Mouse (Mus musculus) cortical plate, adult 2 months (tissue): ENCODE data around the gene Nnat. TPM values are rescaled to one million over a fixed set of nuclear protein-coding genes. Genes with fewer than 3 reads are reported as not detected.
A peak's percentile ranks its signal among the peaks of the same experiment; 100 is the strongest.

Source experiments
- H3K27ac ChIP-seq: fragments of 200-500 bp; 2 replicates; pipeline ENCODE4 v1.5.1; 2012; ENCODE audit warnings: low read length, control low read depth, inconsistent platforms; ENCODE audit not compliant: insufficient read depth
- H3K4me1 ChIP-seq: fragments of 200-500 bp; 2 replicates; pipeline ENCODE4 v1.6.1; 2011; ENCODE audit warnings: low read length; ENCODE audit not compliant: control insufficient read depth, insufficient read depth
- H3K4me3 ChIP-seq: fragments of 200-500 bp; 2 replicates; pipeline ENCODE4 v1.5.1; 2011; ENCODE audit warnings: mild to moderate bottlenecking, low read length, control low read depth; ENCODE audit not compliant: insufficient read depth
- CTCF ChIP-seq: fragments of 200-500 bp; IDR thresholded peaks from 2 replicates; pipeline ENCODE4 v1.5.1; 2011; ENCODE audit warnings: mild to moderate bottlenecking, control low read depth, low read length; ENCODE audit not compliant: insufficient read depth; ENCODE audit errors: extremely low read depth
- POLR2A ChIP-seq: fragments of 200-500 bp; IDR thresholded peaks from 2 replicates; pipeline ENCODE4 v1.6.1; 2011; ENCODE audit warnings: mild to moderate bottlenecking, low read length, control low read depth; ENCODE audit not compliant: insufficient read depth; ENCODE audit errors: extremely low read depth
- polyA plus RNA-seq: library from polyadenylated mRNA; depleted of rRNA; stranded (reverse); fragments of >200 nt; gene quantifications from 2 replicates; pipeline ENCODE4 v1.2.3, GENCODE M21; 2012; rRNA removed

Gene Nnat
- polyA plus RNA-seq, 1 experiment = 257 TPM

DNA sequence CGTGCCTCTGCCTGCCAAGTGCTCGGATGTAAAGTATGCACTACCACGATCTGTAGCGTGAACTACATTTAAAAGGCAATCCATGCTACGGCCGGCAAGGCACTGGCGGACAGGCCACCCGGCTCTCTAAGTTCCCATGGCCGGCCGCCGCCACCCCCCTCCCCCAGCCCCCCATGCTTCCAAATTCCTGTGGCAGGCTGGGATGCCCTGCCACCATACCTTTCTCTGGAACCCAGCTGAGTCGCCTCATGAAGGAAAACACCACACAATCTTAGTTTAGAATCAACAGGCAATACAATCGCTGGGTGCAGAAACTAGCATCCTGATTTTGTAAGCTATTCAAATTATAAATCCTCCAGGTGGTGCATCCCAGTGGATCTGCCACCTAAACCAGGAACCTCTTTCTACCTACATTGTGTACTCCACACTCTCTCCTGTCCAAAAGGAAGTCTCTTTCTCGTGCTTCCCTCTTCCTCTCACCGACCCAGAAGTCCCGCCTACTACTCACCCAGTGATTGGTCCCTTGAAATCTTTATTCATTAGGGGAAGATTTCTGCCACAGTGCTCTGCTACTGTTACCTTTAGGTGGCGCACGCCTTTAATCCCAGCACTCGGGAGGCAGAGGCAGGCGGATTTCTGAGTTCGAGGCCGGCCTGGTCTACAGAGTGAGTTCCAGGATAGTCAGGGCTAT, 37.1 kb downstream of the Nnat start:
- no peak for TF ChIP-seq POLR2A
- no peak for TF ChIP-seq CTCF
- H3K4me3 ChIP-seq = no peak overlapping the region

DNA sequence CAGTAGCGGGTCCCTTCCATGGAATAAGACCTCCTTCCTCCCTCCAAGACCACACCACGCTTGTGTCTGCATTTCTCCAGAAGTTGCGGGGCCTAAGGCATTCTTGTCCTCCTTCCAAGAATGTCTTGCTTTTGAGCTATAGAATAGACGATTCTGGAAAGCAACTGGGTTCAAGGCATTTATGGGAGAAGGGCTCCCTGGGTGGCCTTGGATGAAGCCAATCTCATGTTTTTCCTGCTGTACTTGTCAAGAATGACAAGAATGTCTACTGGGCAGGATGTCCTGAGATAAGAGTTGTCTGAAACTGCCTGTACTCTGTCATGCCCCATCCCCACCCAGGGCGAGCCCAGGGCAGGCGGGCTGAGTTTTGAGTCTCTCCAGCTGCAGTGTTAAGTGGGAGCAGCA, 41.6 kb downstream of the Nnat start:
- Histone ChIP-seq H3K4me3 (no peak overlapping the region), H3K27ac (no peak overlapping the region), H3K4me1 (no peaks in the 10 kb centered on the region)
- TF ChIP-seq CTCF = no peak
- no peak for TF ChIP-seq POLR2A

More for the DNA sequence above, 37.1 kb downstream of the Nnat start:
- no peaks in the 10 kb centered on the region for H3K4me1 ChIP-seq
- H3K27ac ChIP-seq = no peak overlapping the region

DNA sequence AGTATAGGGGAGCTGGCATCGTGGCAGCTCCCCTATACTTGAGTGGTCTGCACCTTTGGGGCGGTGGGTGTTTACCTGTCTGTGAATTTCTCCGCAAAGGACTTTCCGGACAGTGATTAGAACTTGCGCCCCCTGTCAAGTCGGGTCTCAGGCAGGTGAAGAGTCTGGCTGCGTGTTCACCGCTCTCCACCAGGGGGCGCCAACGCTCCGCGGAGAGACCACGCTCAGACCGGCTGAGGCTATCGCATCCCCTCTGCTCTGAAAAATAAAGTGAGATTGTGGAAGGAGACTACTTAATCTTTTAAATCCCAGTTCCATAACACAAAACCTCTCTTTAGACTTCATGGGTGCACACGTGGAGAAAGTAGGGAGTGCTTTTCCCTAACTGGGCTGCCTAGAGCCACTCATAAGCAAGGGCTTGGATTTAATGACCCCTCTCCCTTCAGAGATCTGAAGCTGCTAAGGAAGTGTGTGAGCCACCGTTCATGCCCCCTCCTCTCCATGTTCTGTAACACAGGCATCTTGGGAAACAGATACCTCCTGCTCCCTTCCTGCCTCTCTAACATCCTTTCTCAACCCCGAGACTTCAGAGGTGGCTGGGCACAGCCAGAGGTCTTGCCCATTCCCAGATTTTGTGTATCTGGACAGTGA, 45.3 kb downstream of the Nnat start:
- no peak for TF ChIP-seq POLR2A
- peak; percentile 89 for TF ChIP-seq CTCF
- no peaks in the 10 kb centered on the region for H3K4me1 ChIP-seq
- H3K27ac ChIP-seq = no peak overlapping the region
- H3K4me3 ChIP-seq = no peak overlapping the region

DNA sequence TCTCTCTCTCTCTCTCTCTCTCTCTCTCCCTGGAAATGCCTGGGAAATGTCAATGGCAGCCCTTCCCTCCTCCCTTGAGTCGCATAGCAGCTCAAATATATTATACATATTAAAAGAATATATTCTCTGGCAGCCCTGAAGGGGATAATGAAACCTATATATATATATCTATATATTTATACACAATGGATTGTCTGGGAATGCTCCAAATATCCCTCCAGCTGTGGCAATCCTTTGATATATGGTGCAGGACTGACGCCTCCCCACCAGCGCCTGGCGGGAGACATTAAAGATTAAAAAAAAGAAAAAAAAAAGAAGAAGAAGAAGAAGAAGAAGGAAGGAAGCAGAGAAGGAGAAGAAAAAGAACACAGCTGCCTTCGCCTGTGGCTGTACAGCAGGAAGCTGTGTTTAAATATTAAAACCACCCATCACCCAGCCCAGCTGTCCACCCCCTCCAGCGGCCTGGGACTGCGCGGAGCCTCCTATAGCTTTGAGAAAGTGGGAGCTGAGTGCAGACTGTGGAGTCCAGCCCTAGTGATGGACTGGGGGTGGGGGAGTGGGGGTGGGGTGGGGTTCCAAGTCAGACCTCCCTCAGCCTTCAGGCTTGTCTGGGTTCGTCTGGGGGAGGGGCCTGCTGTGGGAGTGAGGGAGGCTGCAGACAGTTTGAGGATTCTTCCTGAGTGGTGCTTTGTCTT, 47.8 kb downstream of the Nnat start:
- no peak overlapping the region for H3K27ac ChIP-seq

DNA sequence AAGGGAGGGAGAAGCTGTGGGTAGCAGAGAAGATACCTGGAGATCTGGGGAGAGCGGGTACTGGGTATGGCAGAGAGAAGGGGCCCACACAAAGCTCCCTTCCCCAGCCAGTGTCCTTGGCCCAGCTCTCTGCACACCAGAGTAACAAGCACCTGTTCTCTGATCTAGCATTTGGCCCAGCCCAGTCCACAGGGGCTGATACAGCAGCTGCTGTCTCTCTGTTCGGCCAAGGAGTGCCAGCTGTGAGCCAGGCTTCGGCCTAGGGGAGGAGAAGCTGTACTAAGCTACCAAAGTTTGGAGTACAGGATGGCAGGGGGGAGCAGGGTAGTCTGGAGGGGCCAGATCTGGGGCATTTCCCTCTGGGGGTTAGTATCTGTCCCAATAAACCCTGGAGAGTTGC, 51.9 kb downstream of the Nnat start:
- Histone ChIP-seq H3K4me1 (no peaks in the 10 kb centered on the region), H3K4me3 (no peak overlapping the region), H3K27ac (no peak overlapping the region)
- TF ChIP-seq POLR2A (no peak), CTCF (no peak)

More for the DNA sequence above, 47.8 kb downstream of the Nnat start:
- Histone ChIP-seq H3K4me1 (no peaks in the 10 kb centered on the region), H3K4me3 (no peak overlapping the region)
- TF ChIP-seq CTCF (no peak), POLR2A (no peak)

Other genes with a start within 250 kb of the Nnat start
- 0.53 TPM in 1 of 2 replicates, not detected in the other for gene Ghrh, start 212.6 kb upstream of the Nnat start, polyA plus RNA-seq
- 101 and 108 TPM in 2 replicates for gene Manbal, start 192.5 kb upstream of the Nnat start, polyA plus RNA-seq
- 83.8 and 95.0 TPM in 2 replicates for gene Src, start 141.6 kb upstream of the Nnat start, polyA plus RNA-seq
- gene Blcap, start 11.2 kb downstream of the Nnat start, polyA plus RNA-seq = 84.2 and 89.1 TPM in 2 replicates
- gene Ctnnbl1, start 177.3 kb downstream of the Nnat start, polyA plus RNA-seq = 25.8 and 26.3 TPM in 2 replicates